Mouse (Mus musculus) heart, embryonic 13.5 days (tissue): ENCODE measurements around the gene Mlh3. TPM values are rescaled to one million over a fixed set of nuclear protein-coding genes. Genes with fewer than 3 reads are reported as not detected.
A peak's percentile ranks its signal among the peaks of the same experiment; 100 is the strongest.
"Not testable (repeated sequence)": the region's sequence is repeated elsewhere in the genome, so short reads cannot be mapped to it uniquely, and the experiment has no call there.

Experiments
- ATAC-seq: fragments of 200-750 bp; cut with Nextera tagmentation; 2 replicates; pipeline ENCODE4 v1.8.0; 2017; ENCODE audit warnings: moderate TSS enrichment; ENCODE audit not compliant: insufficient number of reproducible peaks, low FRiP score, low TSS enrichment; ENCODE audit errors: extremely low read depth
- H3K27ac ChIP-seq: fragments of 300-500 bp; sonication (generic); replicated peaks from 2 replicates; pipeline ENCODE4 v1.5.1; 2015; ENCODE audit warnings: moderate library complexity, mild to moderate bottlenecking, inconsistent platforms
- H3K27me3 ChIP-seq: fragments of 300-500 bp; sonication (generic); replicated peaks from 2 replicates; pipeline ENCODE4 v1.6.1; 2015; ENCODE audit warnings: mild to moderate bottlenecking, inconsistent platforms
- H3K36me3 ChIP-seq: fragments of 300-500 bp; sonication (generic); 2 replicates; pipeline ENCODE4 v1.6.1; 2015; ENCODE audit warnings: mild to moderate bottlenecking, inconsistent platforms
- H3K4me1 ChIP-seq: fragments of 300-500 bp; sonication (generic); 2 replicates; pipeline ENCODE4 v1.6.1; 2015; ENCODE audit warnings: inconsistent platforms
- H3K4me2 ChIP-seq: fragments of 300-500 bp; sonication (generic); 2 replicates; pipeline ENCODE4 v1.6.1; 2015; ENCODE audit warnings: inconsistent platforms, mild to moderate bottlenecking, moderate library complexity
- H3K4me3 ChIP-seq: fragments of 300-500 bp; sonication (generic); 2 replicates; pipeline ENCODE4 v1.5.1; 2015; ENCODE audit warnings: moderate library complexity, mild to moderate bottlenecking, inconsistent platforms
- H3K9ac ChIP-seq: fragments of 300-500 bp; sonication (generic); 2 replicates; pipeline ENCODE4 v1.6.1; 2015; ENCODE audit warnings: inconsistent platforms, mild to moderate bottlenecking, moderate library complexity
- H3K9me3 ChIP-seq: fragments of 300-500 bp; sonication (generic); 2 replicates; pipeline ENCODE4 v1.6.1; 2016; ENCODE audit warnings: inconsistent platforms
- WGBS: fragments of 180-500 bp; shearing (Covaris S2); methylation state at CpG from one replicate; pipeline ENCODE4 v1.1.7; 2015; ENCODE audit warnings: mixed read lengths; 5-methylcytosine and 5-hydroxymethylcytosine counted together
- polyA plus RNA-seq: library from polyadenylated mRNA; unstranded; fragments of >200 nt; fragmentation: Nextera tagmentation; extraction: Ambion mirVana; gene quantifications from 2 replicates; pipeline ENCODE4 v1.2.1, GENCODE M21; 2015

Mlh3 gene
- polyA plus RNA-seq, 1 experiment from 2014 or later = 5.0 TPM

DNA sequence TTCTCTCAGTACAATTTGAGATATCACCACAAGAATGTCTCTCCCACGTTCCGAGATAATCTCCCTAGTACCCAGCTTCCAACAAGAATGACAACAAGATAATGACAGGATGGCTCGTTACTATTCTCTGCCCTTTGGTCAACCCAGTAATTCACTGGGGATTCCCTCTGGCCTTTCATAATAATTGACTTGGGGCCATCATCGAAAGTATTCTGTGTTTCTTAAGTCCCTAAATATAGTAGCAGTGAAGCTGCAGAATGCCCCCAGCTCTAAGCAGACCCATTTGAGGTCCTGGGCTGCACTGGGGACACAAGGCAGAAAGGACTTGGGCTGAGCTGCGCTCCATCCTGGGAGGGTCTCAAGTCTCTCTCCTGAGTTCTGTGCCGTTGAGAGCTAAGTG lies 21.9 kb upstream of the Mlh3 start:
- WGBS = 45% methylated on average over 6 of the region's 6 CpGs
- no peak overlapping the region for H3K9ac ChIP-seq
- no peak overlapping the region for H3K4me3 ChIP-seq
- H3K27ac ChIP-seq = no peak overlapping the region
- peaks cover 33% of the 10 kb centered on the region for H3K4me1 ChIP-seq
- H3K4me2 ChIP-seq = no peak overlapping the region
- peaks cover 18% of the 10 kb centered on the region; the same call in 1 of the 2 replicates for H3K27me3 ChIP-seq
- H3K36me3 ChIP-seq = no peaks in the 10 kb centered on the region
- ATAC-seq = no peak
- H3K9me3 ChIP-seq = peaks cover 20% of the 10 kb centered on the region

DNA sequence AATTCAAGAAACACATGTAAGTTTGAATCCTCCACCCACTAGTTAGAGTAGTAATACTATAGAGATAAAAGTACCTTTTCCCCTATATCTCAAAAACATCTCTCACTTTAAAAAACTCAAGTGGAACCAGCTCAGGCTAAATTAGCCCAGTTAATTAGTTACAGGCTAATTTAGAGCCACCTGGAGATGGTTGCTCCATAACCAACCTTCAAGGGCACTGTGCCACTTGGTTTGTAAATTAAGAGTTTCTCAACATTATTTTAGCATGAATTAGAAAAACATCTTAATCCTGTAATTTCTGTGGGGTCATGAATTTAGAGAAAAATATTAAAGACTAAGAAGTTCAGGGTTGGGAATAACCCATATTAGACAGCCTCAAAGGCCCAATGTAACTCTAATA lies 21.1 kb upstream of the Mlh3 start:
- no peak overlapping the region for H3K4me3 ChIP-seq
- H3K27me3 ChIP-seq = peaks cover 18% of the 10 kb centered on the region; the same call in 1 of the 2 replicates
- H3K9me3 ChIP-seq = peaks cover 20% of the 10 kb centered on the region
- H3K36me3 ChIP-seq = no peaks in the 10 kb centered on the region
- H3K27ac ChIP-seq = no peak overlapping the region
- no peak overlapping the region for H3K4me2 ChIP-seq
- ATAC-seq = no peak
- peaks cover 27% of the 10 kb centered on the region for H3K4me1 ChIP-seq
- H3K9ac ChIP-seq = no peak overlapping the region

DNA sequence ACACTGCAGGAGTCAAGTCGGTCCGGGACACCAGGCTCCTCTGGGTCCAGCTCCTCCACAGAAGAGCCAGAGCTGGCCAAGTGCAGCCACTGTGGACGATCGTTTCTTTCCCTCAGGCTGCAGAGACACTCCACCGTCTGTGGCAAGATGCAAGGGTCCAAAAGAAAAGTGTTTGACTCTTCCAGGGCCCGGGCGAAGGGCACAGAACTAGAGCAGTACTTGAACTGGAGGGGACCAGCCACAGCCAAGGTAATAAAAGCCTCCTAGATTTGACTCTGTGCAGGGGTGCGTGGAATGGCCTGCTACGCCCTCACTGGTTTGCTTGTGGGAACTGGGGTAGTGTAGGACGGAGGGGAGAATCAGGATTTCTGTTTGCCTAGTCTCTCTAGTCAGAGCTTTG lies 20.2 kb upstream of the Mlh3 start:
- H3K4me2 ChIP-seq = no peak overlapping the region
- no peak overlapping the region for H3K9ac ChIP-seq
- 72% methylated on average over 10 of the region's 10 CpGs for WGBS
- no peak overlapping the region for H3K27ac ChIP-seq
- no peak for ATAC-seq
- peaks cover 20% of the 10 kb centered on the region for H3K9me3 ChIP-seq
- H3K4me1 ChIP-seq = peaks cover 27% of the 10 kb centered on the region
- peaks cover 18% of the 10 kb centered on the region; the same call in 1 of the 2 replicates for H3K27me3 ChIP-seq
- H3K36me3 ChIP-seq = no peaks in the 10 kb centered on the region
- H3K4me3 ChIP-seq = no peak overlapping the region

DNA sequence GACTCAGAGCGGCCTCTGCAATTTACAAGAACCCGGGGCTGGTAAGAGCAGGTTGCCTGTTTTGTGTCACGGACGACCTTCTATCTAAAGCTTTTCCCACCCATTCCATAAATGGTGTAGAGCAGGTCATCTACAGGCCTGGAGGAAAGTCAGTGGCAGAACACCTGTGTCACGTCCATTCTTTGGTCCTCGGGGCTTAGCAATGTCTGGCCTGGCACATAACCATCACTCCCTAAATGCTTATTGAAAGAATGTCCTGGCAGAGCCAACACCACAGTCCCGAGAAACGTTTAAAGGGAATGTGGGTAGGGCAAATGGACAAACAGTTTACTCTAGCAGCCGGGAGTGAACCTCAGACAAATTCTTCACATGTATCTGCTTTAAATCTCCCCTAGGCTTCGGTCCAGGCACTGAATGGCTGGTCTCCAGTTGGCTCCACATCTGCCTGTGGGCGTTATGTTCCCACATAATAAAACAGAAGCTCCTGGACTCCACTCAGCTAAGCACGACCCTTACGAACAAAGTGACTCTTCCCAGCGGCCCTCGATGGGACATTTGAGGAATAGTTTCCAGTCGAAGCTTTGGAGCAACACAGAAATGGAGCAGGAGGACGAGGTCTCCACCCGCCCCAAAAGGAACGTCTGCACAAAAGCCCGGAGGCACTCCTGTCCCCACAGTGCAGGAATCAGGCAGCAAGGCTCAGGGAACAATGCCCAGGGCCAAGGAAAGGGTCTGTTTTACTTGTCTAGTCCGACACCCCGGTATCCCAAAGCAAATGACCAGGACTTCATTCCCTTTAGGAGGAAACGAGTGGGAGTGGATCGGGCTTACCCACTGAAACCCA lies 19.0 kb upstream of the Mlh3 start:
- WGBS = 43% methylated on average over 24 of the region's 24 CpGs
- Histone ChIP-seq H3K4me1 (peaks cover 27% of the 10 kb centered on the region), H3K27ac (peak overlapping the region; percentile 16), H3K4me2 (peak overlapping the region; percentile 77), H3K4me3 (peak overlapping the region; percentile 66), H3K9ac (peak overlapping the region; percentile 82), H3K36me3 (no peaks in the 10 kb centered on the region), H3K9me3 (peaks cover 13% of the 10 kb centered on the region), H3K27me3 (peaks cover 18% of the 10 kb centered on the region; the same call in 1 of the 2 replicates)
- no peak for ATAC-seq

DNA sequence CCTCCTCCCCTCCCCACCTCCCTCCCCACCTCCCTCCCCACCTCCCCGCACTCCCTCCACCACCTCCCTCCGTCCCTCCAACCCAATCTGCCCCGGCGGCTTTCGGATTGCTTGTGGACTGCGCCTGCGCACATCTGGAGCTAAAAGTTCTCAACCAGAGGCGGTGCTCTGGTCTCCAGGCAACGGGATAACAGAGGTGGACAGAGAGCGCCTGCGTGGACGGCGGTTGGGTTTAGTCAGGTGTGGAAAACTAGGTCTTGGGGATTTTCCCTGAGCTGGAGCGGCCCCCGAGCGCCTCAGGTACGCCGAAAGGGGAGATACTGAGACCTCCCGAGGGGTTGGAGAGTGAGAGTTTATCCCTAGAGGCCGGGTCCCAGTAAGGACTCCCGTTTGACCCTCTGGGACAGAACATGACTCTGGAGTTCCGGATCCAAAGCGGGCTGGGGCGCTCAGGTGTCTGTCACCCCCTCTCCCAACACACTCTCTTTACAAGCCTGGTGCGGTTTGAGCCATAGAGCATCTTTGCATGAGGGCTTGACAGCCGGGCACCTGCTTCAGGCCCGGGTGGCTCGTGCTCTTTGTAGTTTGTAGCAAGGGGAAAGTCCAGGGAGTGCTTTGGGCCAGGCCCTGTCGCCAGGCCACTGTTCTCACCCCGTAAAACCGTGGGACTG lies 18.2 kb upstream of the Mlh3 start, which contains the start of gene Zc2hc1c:
Gene Zc2hc1c, plus strand, starts transcription at position 106 of the 671 bp plus-strand sequence.
- Histone ChIP-seq H3K36me3 (no peaks in the 10 kb centered on the region), H3K4me3 (peak within 1 kb of the TSS; percentile 66), H3K9ac (peak within 1 kb of the TSS; percentile 82), H3K4me1 (peaks cover 27% of the 10 kb centered on the region), H3K27me3 (peaks cover 18% of the 10 kb centered on the region; the same call in 1 of the 2 replicates), H3K27ac (peak within 1 kb of the TSS; percentile 45), H3K9me3 (peaks cover 5% of the 10 kb centered on the region), H3K4me2 (peak within 1 kb of the TSS; percentile 77)
- 2% methylated on average over 31 of the region's 31 CpGs for WGBS
- peak; percentile 80 for ATAC-seq

DNA sequence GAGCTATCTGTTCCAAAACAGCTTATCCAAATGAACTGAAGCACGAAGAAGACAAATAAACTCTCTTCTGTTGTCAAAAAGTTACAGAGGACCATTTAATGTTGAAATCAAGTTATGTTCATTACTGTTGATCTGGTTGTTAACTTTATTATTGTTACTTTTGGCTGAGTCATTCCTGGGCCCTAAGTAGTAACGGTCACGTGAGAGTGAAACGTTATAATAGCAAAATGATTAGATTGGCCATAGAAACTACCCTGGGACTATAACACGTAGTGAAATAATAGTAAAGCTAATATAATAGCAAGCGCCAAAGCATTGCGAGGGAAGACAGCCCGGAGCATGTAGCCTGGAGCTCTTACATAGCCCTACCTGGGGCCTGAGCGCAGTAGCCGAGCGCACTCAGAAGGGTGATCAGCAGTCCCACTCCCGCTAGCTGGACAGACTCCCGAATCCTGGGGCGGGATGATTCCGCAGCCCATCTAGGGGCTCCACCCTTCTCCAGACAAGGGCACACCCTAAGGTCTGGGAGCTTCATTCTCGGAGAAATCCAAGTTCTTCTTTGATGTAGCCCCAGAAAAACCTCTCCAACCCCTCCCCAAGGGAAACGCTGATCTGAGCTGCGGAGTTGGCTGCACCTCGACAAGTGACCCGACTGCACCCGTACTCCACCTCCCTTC lies 17.5 kb upstream of the Mlh3 start, which contains the start of gene Acyp1:
Gene Acyp1, minus strand, starts transcription at position 630 of the 677 bp plus-strand sequence.
- peak; percentile 52; the same call in 1 of the 2 replicates for ATAC-seq
- H3K4me2 ChIP-seq = peak within 1 kb of the TSS; percentile 77
- H3K9me3 ChIP-seq = no peaks in the 10 kb centered on the region
- peaks cover 18% of the 10 kb centered on the region; the same call in 1 of the 2 replicates for H3K27me3 ChIP-seq
- peak within 1 kb of the TSS; percentile 66 for H3K4me3 ChIP-seq
- no peaks in the 10 kb centered on the region for H3K36me3 ChIP-seq
- H3K4me1 ChIP-seq = peaks cover 27% of the 10 kb centered on the region
- peak within 1 kb of the TSS; percentile 82 for H3K9ac ChIP-seq
- H3K27ac ChIP-seq = peak within 1 kb of the TSS; percentile 45
- WGBS = 9% methylated on average over 21 of the region's 21 CpGs

DNA sequence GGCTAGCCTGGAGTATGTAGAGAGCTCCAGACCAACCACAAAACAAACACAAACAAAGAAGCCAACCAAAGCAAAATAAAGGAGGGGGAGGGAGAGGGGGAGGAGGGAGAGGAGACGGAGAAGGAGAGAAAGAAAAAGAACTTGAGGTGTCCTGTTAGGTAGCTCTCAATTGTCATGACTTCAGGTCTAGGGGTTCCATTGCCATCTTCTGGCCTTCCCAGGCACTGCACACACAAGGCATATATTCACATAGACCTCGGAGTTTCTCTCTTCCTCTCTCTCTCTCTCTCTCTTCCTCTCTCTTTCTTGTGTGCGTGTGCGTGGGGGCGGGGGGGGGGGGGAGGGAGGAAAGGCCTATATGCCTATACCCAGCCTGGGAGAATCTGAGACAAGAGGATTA lies 16.5 kb upstream of the Mlh3 start:
- WGBS = 34% methylated on average over 2 of the region's 5 CpGs
- Histone ChIP-seq H3K4me3 (no peak overlapping the region), H3K27ac (no peak overlapping the region), H3K4me1 (peaks cover 20% of the 10 kb centered on the region), H3K9ac (no peak overlapping the region), H3K9me3 (no peaks in the 10 kb centered on the region), H3K4me2 (no peak overlapping the region), H3K36me3 (no peaks in the 10 kb centered on the region), H3K27me3 (peaks cover 18% of the 10 kb centered on the region; the same call in 1 of the 2 replicates)
- ATAC-seq = no peak

DNA sequence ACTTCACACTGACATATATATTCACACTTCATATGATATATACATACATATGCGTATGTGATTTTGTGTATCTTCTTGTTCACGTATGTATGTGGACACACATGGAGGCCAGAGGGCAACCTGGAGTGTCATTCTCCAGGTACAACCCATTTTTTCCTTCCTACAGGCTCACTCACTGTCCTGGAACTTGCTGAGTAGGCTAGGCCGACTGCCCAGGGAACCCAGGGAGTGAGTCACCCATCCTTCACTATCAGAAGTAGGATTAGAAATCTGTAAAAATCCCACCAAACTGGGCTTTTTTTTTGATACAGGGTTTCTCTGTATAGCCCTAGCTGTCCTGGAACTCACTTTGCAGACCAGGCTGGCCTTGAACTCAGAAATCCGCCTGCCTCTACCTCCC lies 14.6 kb upstream of the Mlh3 start:
- Histone ChIP-seq H3K4me3 (no peak overlapping the region), H3K9ac (no peak overlapping the region), H3K27ac (no peak overlapping the region), H3K27me3 (peaks cover 11% of the 10 kb centered on the region; the same call in 1 of the 2 replicates), H3K9me3 (no peaks in the 10 kb centered on the region), H3K4me1 (peaks cover 18% of the 10 kb centered on the region), H3K4me2 (no peak overlapping the region), H3K36me3 (no peaks in the 10 kb centered on the region)
- no peak for ATAC-seq
- WGBS = 83% methylated on average over 4 of the region's 4 CpGs

DNA sequence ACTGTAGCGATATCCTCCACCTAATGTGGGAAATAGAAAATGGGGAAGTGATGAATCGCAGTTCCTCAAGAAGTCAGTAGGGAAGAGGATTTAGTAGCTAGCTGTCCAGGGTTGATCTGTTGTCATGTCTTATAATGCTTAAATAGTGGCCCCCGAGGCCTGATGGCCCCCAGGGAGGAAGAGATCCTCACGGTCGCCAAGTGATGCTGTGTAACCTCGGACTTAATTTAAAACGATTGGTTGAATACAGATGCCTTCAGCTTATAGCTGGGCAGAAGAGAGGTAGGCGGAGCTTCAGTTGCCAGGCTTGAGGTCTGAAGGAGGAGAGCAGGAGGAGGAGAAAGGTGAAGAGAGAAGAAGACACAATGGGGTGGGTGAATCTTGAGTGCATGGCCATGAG lies 13.9 kb upstream of the Mlh3 start:
- Histone ChIP-seq H3K9ac (no peak overlapping the region), H3K36me3 (no peaks in the 10 kb centered on the region), H3K4me3 (no peak overlapping the region), H3K4me1 (peaks cover 19% of the 10 kb centered on the region), H3K27me3 (peaks cover 5% of the 10 kb centered on the region; the same call in 1 of the 2 replicates), H3K9me3 (no peaks in the 10 kb centered on the region), H3K4me2 (no peak overlapping the region), H3K27ac (no peak overlapping the region)
- 67% methylated on average over 8 of the region's 8 CpGs for WGBS
- no peak for ATAC-seq

DNA sequence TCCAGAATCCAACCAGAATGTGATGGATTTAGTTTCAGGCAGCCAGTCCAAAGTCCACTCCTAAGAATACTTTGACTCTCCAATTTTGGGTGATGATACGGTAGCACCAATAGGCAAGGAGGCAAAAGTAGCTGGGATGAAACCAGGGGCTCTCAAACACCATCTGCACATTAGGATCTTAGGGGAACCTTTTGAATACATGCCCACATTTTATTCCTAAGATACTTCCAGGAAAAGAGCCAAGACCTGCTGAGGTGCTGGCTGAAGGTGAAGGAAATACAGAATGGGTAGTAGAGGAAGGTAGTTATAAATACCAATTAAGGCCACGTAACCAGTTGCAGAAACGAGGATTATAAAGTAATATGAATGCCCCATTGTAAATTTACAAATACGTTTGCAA lies 11.4 kb upstream of the Mlh3 start:
- H3K4me1 ChIP-seq, H3K36me3 ChIP-seq, H3K4me2 ChIP-seq, H3K27me3 ChIP-seq, H3K27ac ChIP-seq, H3K4me3 ChIP-seq, H3K9ac ChIP-seq, H3K9me3 ChIP-seq, ATAC-seq: not testable (repeated sequence)
- WGBS = 87% methylated on average over 2 of the region's 4 CpGs
